Mouse (Mus musculus): Measurements from ENCODE around the gene Rabl6. TPM values are rescaled to one million over a fixed set of nuclear protein-coding genes. Genes with fewer than 3 reads are reported as not detected.

Gene Rabl6
- polyA plus RNA-seq, 1 experiment from 2014 or later: 62.3 TPM

DNA sequence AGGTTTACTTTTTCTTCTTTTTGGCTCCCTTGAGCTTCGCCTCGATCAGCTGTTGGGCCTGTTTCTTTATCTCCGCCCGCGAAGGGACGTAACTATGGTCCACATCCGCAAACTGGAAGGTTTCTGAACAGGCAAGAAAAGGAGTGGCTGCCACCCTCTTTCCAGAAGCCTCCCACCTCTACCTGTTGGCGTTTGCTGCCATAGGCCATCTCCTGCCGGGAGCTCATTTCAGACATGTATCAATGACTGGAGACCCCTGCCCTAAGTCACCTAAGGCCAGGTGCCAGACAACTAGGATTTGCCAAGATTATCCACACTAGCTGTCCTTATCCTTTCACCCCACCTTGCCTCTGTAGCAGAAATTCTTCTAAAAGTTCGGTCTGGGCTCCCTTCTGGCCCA lies 350 bp upstream of the Rabl6 start:
- DNase-seq (ENCODE audit: low spot score) (no peak), ATAC-seq (ENCODE audit: insufficient read depth, low FRiP score, low TSS enrichment) (0 out of 2 replicates have a peak, but pooled peaks have one; percentile 5)
- Histone ChIP-seq H3K27me3 (ENCODE audit: control insufficient read depth, insufficient read depth, low read length) (0 out of 2 replicates have a peak, but pooled peaks cover 2% of the 10 kb centered on the region), H3K4me2 (ENCODE audit: low read depth) (peak overlapping the region; percentile 60), H3K9ac (ENCODE audit: low read length) (peak overlapping the region; percentile 97), H3K4me1 (ENCODE audit: control insufficient read depth, insufficient read depth, low read length) (peaks cover 5% of the 10 kb centered on the region; the same call in 1 of the 2 replicates), H3K27ac (ENCODE audit: low read depth, low read length) (no peak overlapping the region), H3K9me3 (ENCODE audit: control insufficient read depth, low read length) (no peaks in the 10 kb centered on the region), H3K4me3 (ENCODE audit: low read depth, low read length) (peak overlapping the region; percentile 99), H3K36me3 (ENCODE audit: control insufficient read depth, insufficient read depth, low read length) (no peaks in the 10 kb centered on the region)
- WGBS: 63% methylated on average over 10 of the region's 10 CpGs

DNA sequence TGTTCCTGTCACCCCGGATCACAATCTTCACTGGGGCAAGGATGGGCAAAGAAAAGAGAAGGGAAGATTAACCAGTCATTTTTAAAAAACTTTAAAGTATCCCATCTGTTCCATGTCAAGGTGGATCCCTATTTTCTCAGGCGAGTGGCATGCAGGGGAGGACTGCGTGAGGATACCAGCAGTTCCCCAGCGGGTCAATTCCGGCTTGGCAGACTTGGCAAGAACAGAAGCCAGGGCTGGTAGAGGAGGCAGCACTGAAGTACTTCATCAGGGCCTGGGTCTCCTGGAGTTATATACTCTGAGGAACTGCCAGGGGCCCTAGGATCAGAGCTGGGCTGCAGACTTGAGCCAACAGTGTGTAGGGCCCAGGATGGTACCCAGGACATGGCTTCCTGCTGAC lies 5.8 kb downstream of the Rabl6 start:
- no peaks in the 10 kb centered on the region for H3K27me3 ChIP-seq (ENCODE audit: control insufficient read depth, insufficient read depth, low read length)
- H3K4me1 ChIP-seq (ENCODE audit: control insufficient read depth, insufficient read depth, low read length): peaks cover 5% of the 10 kb centered on the region; the same call in 1 of the 2 replicates
- H3K9ac ChIP-seq (ENCODE audit: low read length): no peak overlapping the region
- no peak overlapping the region for H3K4me3 ChIP-seq (ENCODE audit: low read depth, low read length)
- H3K4me2 ChIP-seq (ENCODE audit: low read depth): no peak overlapping the region
- WGBS: 96% methylated on average over 5 of the region's 5 CpGs
- H3K27ac ChIP-seq (ENCODE audit: low read depth, low read length): no peak overlapping the region
- ATAC-seq (ENCODE audit: insufficient read depth, low FRiP score, low TSS enrichment): no peak
- peaks cover 18% of the 10 kb centered on the region for H3K36me3 ChIP-seq (ENCODE audit: control insufficient read depth, insufficient read depth, low read length)
- no peaks in the 10 kb centered on the region for H3K9me3 ChIP-seq (ENCODE audit: control insufficient read depth, low read length)
- DNase-seq (ENCODE audit: low spot score): no peak

DNA sequence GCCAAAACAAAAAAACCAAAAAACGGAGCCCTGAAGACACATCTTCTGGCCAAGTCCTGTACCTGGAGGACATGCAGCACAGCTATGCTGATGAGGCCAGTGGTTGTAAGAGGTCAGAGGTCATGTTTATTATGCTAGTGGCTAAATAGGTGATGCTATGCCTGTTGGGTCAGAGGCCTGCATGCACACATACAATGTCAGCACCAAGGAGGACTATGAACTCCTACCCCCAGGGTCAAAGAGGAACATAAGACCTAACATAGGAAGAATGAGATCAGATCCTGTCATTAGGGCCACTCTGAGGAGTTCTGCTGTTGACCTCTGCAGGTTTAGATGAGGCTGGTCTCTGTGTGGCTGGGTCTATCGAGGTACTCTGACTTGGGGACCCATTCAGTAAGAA lies 8.3 kb downstream of the Rabl6 start:
- no peaks in the 10 kb centered on the region for H3K4me1 ChIP-seq (ENCODE audit: control insufficient read depth, insufficient read depth, low read length)
- DNase-seq (ENCODE audit: low spot score) (no peak), ATAC-seq (ENCODE audit: insufficient read depth, low FRiP score, low TSS enrichment) (no peak)
- no peaks in the 10 kb centered on the region for H3K9me3 ChIP-seq (ENCODE audit: control insufficient read depth, low read length)
- no peak overlapping the region for H3K4me2 ChIP-seq (ENCODE audit: low read depth)
- H3K27ac ChIP-seq (ENCODE audit: low read depth, low read length): no peak overlapping the region
- 92% methylated on average over 2 of the region's 2 CpGs for WGBS
- peaks cover 23% of the 10 kb centered on the region for H3K36me3 ChIP-seq (ENCODE audit: control insufficient read depth, insufficient read depth, low read length)
- no peaks in the 10 kb centered on the region for H3K27me3 ChIP-seq (ENCODE audit: control insufficient read depth, insufficient read depth, low read length)
- no peak overlapping the region for H3K9ac ChIP-seq (ENCODE audit: low read length)
- H3K4me3 ChIP-seq (ENCODE audit: low read depth, low read length): no peak overlapping the region

DNA sequence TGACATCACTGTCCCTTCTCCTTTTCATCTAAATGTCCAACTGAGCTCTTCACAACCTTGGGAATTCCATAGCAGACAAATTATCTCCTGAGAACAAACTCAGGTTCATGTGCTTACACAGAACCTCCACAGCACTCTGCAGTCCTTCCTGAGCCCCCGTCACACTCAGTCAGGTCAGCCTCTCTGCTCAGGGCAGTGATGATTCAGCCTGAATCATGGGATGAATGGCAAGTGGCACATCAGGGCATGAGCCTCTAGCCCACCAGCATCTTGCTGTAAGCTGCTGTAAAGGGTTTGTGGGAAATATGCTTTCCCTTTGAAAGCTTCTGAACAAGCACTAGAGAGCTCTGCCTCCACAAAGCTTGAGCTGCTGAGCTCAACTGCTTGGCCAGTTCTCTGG lies 9.6 kb downstream of the Rabl6 start:
- DNase-seq (ENCODE audit: low spot score): no peak
- no peak overlapping the region for H3K27ac ChIP-seq (ENCODE audit: low read depth, low read length)
- peaks cover 23% of the 10 kb centered on the region for H3K36me3 ChIP-seq (ENCODE audit: control insufficient read depth, insufficient read depth, low read length)
- 100% methylated on average over 1 of the region's 1 CpGs for WGBS
- H3K9ac ChIP-seq (ENCODE audit: low read length): no peak overlapping the region
- no peaks in the 10 kb centered on the region for H3K4me1 ChIP-seq (ENCODE audit: control insufficient read depth, insufficient read depth, low read length)
- no peak overlapping the region for H3K4me3 ChIP-seq (ENCODE audit: low read depth, low read length)
- ATAC-seq (ENCODE audit: insufficient read depth, low FRiP score, low TSS enrichment): no peak
- H3K9me3 ChIP-seq (ENCODE audit: control insufficient read depth, low read length): no peaks in the 10 kb centered on the region
- H3K27me3 ChIP-seq (ENCODE audit: control insufficient read depth, insufficient read depth, low read length): no peaks in the 10 kb centered on the region
- no peak overlapping the region for H3K4me2 ChIP-seq (ENCODE audit: low read depth)

DNA sequence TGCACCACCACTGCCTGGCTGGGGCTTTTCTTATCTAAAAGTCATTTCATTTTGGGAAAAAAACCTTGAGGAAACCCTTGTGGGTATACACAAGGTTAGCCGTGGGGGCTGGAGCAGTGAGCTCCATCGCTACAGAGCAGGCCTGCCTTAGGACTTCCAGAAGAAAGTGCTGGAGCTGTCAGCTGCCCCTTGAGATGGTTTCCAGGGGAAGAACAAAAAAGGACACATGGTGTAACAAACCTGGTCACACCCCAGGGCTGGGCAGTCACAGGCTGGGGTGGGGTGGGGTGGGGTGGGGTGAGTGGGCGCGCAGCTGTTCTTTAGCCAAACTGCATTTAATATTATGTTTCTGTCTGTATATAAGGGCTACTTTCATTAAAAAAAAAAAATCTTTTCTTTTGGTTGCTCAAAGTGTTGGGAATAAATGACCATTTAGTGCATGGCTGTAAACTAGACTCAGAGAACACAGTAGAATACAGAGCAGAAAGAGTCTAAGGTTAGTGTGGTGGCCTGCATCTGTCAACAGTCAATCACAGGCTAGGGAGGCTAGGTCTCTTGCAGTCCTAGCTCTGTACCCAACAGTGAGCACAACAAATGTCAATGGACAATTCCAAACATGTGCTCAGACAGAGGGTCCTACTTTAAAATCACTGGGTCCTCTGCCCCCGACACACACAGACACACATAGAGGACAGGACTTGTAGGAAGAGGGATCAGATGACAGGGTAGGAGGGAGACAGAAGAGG lies 11.4 kb downstream of the Rabl6 start:
- Histone ChIP-seq H3K4me1 (ENCODE audit: control insufficient read depth, insufficient read depth, low read length) (no peaks in the 10 kb centered on the region), H3K27me3 (ENCODE audit: control insufficient read depth, insufficient read depth, low read length) (no peaks in the 10 kb centered on the region), H3K9ac (ENCODE audit: low read length) (no peak overlapping the region), H3K27ac (ENCODE audit: low read depth, low read length) (no peak overlapping the region), H3K4me2 (ENCODE audit: low read depth) (no peak overlapping the region), H3K36me3 (ENCODE audit: control insufficient read depth, insufficient read depth, low read length) (peaks cover 32% of the 10 kb centered on the region), H3K9me3 (ENCODE audit: control insufficient read depth, low read length) (no peaks in the 10 kb centered on the region), H3K4me3 (ENCODE audit: low read depth, low read length) (no peak overlapping the region)
- DNase-seq (ENCODE audit: low spot score) (no peak), ATAC-seq (ENCODE audit: insufficient read depth, low FRiP score, low TSS enrichment) (no peak)
- WGBS: 96% methylated on average over 5 of the region's 5 CpGs

DNA sequence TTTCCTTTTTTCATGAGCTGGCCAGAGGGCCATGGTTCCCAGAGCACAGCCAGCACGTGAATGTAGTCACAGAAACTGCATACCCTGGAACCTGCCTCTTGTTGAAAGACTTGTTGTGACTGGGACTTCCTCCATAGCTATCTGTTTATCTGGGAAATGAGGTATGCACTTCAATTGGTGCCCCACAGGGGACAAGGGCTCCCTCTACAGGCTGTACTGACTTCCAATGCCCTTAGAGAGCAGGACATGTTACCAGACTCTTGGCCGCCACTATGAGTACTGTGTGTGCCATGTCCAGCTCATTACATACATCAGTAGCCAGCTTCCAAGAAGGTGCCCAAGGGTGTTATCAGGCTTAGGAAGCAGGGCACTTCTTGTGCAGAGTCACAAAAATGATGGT lies 16.5 kb downstream of the Rabl6 start:
- Histone ChIP-seq H3K27me3 (ENCODE audit: control insufficient read depth, insufficient read depth, low read length) (no peaks in the 10 kb centered on the region), H3K36me3 (ENCODE audit: control insufficient read depth, insufficient read depth, low read length) (peaks cover 13% of the 10 kb centered on the region), H3K4me1 (ENCODE audit: control insufficient read depth, insufficient read depth, low read length) (no peaks in the 10 kb centered on the region), H3K4me2 (ENCODE audit: low read depth) (no peak overlapping the region), H3K27ac (ENCODE audit: low read depth, low read length) (no peak overlapping the region), H3K9ac (ENCODE audit: low read length) (no peak overlapping the region), H3K4me3 (ENCODE audit: low read depth, low read length) (no peak overlapping the region), H3K9me3 (ENCODE audit: control insufficient read depth, low read length) (no peaks in the 10 kb centered on the region)
- DNase-seq (ENCODE audit: low spot score) (no peak), ATAC-seq (ENCODE audit: insufficient read depth, low FRiP score, low TSS enrichment) (no peak)
- WGBS: 79% methylated on average over 2 of the region's 2 CpGs

DNA sequence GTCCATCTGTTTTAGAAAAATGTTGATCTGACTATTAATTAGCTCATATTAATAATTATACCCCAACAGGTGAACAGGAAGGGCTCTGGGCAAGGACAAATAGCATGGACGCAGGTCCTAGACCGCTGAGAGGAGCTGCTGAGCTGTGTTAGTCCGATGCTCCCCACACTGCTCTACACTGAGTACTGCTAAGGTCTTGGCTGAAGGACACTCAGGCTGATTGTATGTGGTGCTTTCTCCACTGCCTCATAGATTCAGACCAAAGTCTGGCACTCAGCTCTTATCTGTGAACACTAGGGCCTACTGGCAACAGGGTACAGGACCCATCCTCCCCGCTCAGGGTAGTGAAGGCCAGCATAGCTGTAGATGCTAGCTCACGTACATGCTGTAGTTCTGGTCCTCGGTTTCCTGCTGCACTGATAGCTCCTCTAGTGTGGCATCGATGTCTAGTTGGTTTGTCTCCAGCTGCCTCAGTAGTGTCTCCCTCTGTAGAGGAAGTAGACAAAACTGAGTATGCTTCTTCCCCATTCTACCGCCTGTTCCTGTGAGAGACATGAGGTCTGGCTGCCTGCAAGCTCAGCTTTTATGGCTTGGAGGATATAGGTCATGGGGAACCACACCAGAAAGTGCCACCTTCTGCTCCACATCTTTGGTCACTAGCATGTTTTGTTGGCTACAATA lies 20.0 kb downstream of the Rabl6 start:
- Histone ChIP-seq H3K27me3 (ENCODE audit: control insufficient read depth, insufficient read depth, low read length) (no peaks in the 10 kb centered on the region), H3K4me3 (ENCODE audit: low read depth, low read length) (no peak overlapping the region), H3K9me3 (ENCODE audit: control insufficient read depth, low read length) (no peaks in the 10 kb centered on the region), H3K4me1 (ENCODE audit: control insufficient read depth, insufficient read depth, low read length) (no peaks in the 10 kb centered on the region), H3K27ac (ENCODE audit: low read depth, low read length) (no peak overlapping the region), H3K36me3 (ENCODE audit: control insufficient read depth, insufficient read depth, low read length) (peaks cover 14% of the 10 kb centered on the region), H3K4me2 (ENCODE audit: low read depth) (no peak overlapping the region), H3K9ac (ENCODE audit: low read length) (no peak overlapping the region)
- no peak for ATAC-seq (ENCODE audit: insufficient read depth, low FRiP score, low TSS enrichment)
- DNase-seq (ENCODE audit: low spot score): no peak
- WGBS: 96% methylated on average over 8 of the region's 8 CpGs

DNA sequence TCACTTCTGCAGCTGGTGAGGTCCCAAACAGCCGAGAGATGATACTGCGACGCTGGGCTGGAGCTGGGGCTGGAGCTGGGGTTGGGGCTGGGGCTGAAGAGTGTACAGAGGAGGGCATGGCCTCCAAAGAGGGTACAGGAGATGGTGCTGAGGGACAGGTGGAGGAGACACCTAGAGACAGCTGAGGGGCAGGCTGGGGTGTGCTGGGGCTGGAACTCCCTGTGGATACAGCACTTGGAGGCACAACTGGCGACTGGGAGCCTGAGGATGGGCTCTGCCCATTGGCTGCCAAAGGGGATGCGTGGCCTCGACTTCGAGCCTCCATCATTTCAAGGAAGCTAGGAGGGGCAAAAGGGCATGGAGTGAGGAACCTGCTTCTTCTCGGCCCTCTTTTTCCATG lies 21.0 kb downstream of the Rabl6 start:
- DNase-seq (ENCODE audit: low spot score) (no peak), ATAC-seq (ENCODE audit: insufficient read depth, low FRiP score, low TSS enrichment) (no peak)
- no peak overlapping the region for H3K9ac ChIP-seq (ENCODE audit: low read length)
- WGBS: 88% methylated on average over 8 of the region's 8 CpGs
- H3K9me3 ChIP-seq (ENCODE audit: control insufficient read depth, low read length): no peaks in the 10 kb centered on the region
- peaks cover 6% of the 10 kb centered on the region for H3K4me1 ChIP-seq (ENCODE audit: control insufficient read depth, insufficient read depth, low read length)
- no peak overlapping the region for H3K4me2 ChIP-seq (ENCODE audit: low read depth)
- no peak overlapping the region for H3K4me3 ChIP-seq (ENCODE audit: low read depth, low read length)
- H3K36me3 ChIP-seq (ENCODE audit: control insufficient read depth, insufficient read depth, low read length): peaks cover 9% of the 10 kb centered on the region
- H3K27ac ChIP-seq (ENCODE audit: low read depth, low read length): no peak overlapping the region
- H3K27me3 ChIP-seq (ENCODE audit: control insufficient read depth, insufficient read depth, low read length): no peaks in the 10 kb centered on the region

DNA sequence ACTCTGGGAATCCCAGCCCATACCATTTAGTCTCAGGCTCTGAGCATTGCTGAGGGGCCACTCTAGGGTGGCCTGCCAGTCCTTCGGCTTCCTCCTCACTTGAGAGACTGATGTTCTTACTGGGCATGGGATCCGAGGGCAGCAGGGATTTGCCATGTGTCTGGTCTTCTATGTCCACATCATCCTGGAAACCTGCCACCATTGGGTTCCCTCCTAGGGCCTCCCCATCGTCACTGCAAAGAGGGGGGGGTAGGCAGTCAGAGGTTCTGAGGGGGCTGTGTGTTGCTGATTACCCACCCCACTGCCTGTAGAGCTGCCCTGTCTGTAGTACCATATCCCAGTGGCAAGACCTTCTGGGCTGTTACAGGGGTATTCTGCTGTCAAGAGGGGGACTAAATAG lies 22.7 kb downstream of the Rabl6 start:
- Histone ChIP-seq H3K27ac (ENCODE audit: low read depth, low read length) (no peak overlapping the region), H3K4me1 (ENCODE audit: control insufficient read depth, insufficient read depth, low read length) (peaks cover 9% of the 10 kb centered on the region), H3K27me3 (ENCODE audit: control insufficient read depth, insufficient read depth, low read length) (peaks cover 8% of the 10 kb centered on the region), H3K4me3 (ENCODE audit: low read depth, low read length) (no peak overlapping the region), H3K36me3 (ENCODE audit: control insufficient read depth, insufficient read depth, low read length) (peaks cover 7% of the 10 kb centered on the region; the same call in 1 of the 2 replicates), H3K9ac (ENCODE audit: low read length) (no peak overlapping the region), H3K9me3 (ENCODE audit: control insufficient read depth, low read length) (no peaks in the 10 kb centered on the region), H3K4me2 (ENCODE audit: low read depth) (no peak overlapping the region)
- no peak for DNase-seq (ENCODE audit: low spot score)
- 96% methylated on average over 3 of the region's 3 CpGs for WGBS
- no peak for ATAC-seq (ENCODE audit: insufficient read depth, low FRiP score, low TSS enrichment)
